Mouse (Mus musculus): ENCODE measurements around the gene Slc16a14. TPM values are rescaled to one million over a fixed set of nuclear protein-coding genes. Genes with fewer than 3 reads are reported as not detected.

Gene Slc16a14
- polyA plus RNA-seq, 1 experiment from 2014 or later: 0.12 TPM

- ATAC-seq (ENCODE audit: insufficient number of reproducible peaks, insufficient read depth, low FRiP score, low read depth): no peak
- 99% methylated on average over 3 of the region's 3 CpGs for WGBS
These were observed 68.2 kb downstream of the Slc16a14 start for GRCm38 (mm10) chr1:84866706-84867230.

GRCm38 (mm10) chr1:84866231-84866630 is 68.7 kb downstream of the Slc16a14 start:
- ATAC-seq (ENCODE audit: insufficient number of reproducible peaks, insufficient read depth, low FRiP score, low read depth): no peak
- WGBS: 86% methylated on average over 6 of the region's 6 CpGs
- H3K36me3 ChIP-seq (ENCODE audit: control insufficient read depth, insufficient read depth, low read length): no peaks in the 10 kb centered on the region
- no peaks in the 10 kb centered on the region for H3K27me3 ChIP-seq (ENCODE audit: control insufficient read depth, insufficient read depth, low read length)
- no peak overlapping the region for H3K4me3 ChIP-seq (ENCODE audit: control insufficient read depth in 1 of 2, insufficient read depth in 1 of 2, low read depth in 1 of 2, low read length in 2 of 2)
- H3K9ac ChIP-seq (ENCODE audit: low read length): no peak overlapping the region
- no peaks in the 10 kb centered on the region for H3K9me3 ChIP-seq (ENCODE audit: control insufficient read depth, low read length)
- no peak overlapping the region for H3K4me2 ChIP-seq (ENCODE audit: low read length)
- H3K27ac ChIP-seq (replicated peaks in 1 of 2; ENCODE audit: control insufficient read depth in 1 of 2, insufficient read depth in 1 of 2, low read depth in 2 of 2, low read length in 2 of 2): no peak overlapping the region
- peaks cover 4% of the 10 kb centered on the region in 2 experiments; a peak in 2 of 4 replicates for H3K4me1 ChIP-seq (ENCODE audit: control insufficient read depth in 2 of 2, insufficient read depth in 2 of 2, low read length in 2 of 2)

More at GRCm38 (mm10) chr1:84866706-84867230, 68.2 kb downstream of the Slc16a14 start:
- no peak overlapping the region for H3K9ac ChIP-seq (ENCODE audit: low read length)
- H3K4me2 ChIP-seq (ENCODE audit: low read length): no peak overlapping the region
- no peak overlapping the region for H3K27ac ChIP-seq (replicated peaks in 1 of 2; ENCODE audit: control insufficient read depth in 1 of 2, insufficient read depth in 1 of 2, low read depth in 2 of 2, low read length in 2 of 2)
- no peaks in the 10 kb centered on the region for H3K27me3 ChIP-seq (ENCODE audit: control insufficient read depth, insufficient read depth, low read length)
- H3K36me3 ChIP-seq (ENCODE audit: control insufficient read depth, insufficient read depth, low read length): no peaks in the 10 kb centered on the region
- H3K4me3 ChIP-seq (ENCODE audit: control insufficient read depth in 1 of 2, insufficient read depth in 1 of 2, low read depth in 1 of 2, low read length in 2 of 2): no peak overlapping the region
- peaks cover 4% of the 10 kb centered on the region in 2 experiments; a peak in 2 of 4 replicates for H3K4me1 ChIP-seq (ENCODE audit: control insufficient read depth in 2 of 2, insufficient read depth in 2 of 2, low read length in 2 of 2)
- H3K9me3 ChIP-seq (ENCODE audit: control insufficient read depth, low read length): no peaks in the 10 kb centered on the region

- H3K4me2 ChIP-seq (ENCODE audit: low read length): no peak overlapping the region
- no peaks in the 10 kb centered on the region for H3K36me3 ChIP-seq (ENCODE audit: control insufficient read depth, insufficient read depth, low read length)
- WGBS: 43% methylated on average over 2 of the region's 2 CpGs
- H3K9ac ChIP-seq (ENCODE audit: low read length): no peak overlapping the region
- H3K9me3 ChIP-seq (ENCODE audit: control insufficient read depth, low read length): no peaks in the 10 kb centered on the region
- peaks cover 4 to 9% of the 10 kb centered on the region in 2 experiments; a peak in 2 of 4 replicates for H3K4me1 ChIP-seq (ENCODE audit: control insufficient read depth in 2 of 2, insufficient read depth in 2 of 2, low read length in 2 of 2)
- H3K4me3 ChIP-seq (ENCODE audit: control insufficient read depth in 1 of 2, insufficient read depth in 1 of 2, low read depth in 1 of 2, low read length in 2 of 2): no peak overlapping the region
- H3K27ac ChIP-seq (replicated peaks in 1 of 2; ENCODE audit: control insufficient read depth in 1 of 2, insufficient read depth in 1 of 2, low read depth in 2 of 2, low read length in 2 of 2): 0 out of 4 replicates have a peak overlapping the region, but pooled peaks of 1 of the 2 experiments have one; percentile 1
- no peak for ATAC-seq (ENCODE audit: insufficient number of reproducible peaks, insufficient read depth, low FRiP score, low read depth)
- no peaks in the 10 kb centered on the region for H3K27me3 ChIP-seq (ENCODE audit: control insufficient read depth, insufficient read depth, low read length)
These were observed 70.3 kb downstream of the Slc16a14 start for GRCm38 (mm10) chr1:84864645-84865044.

GRCm38 (mm10) chr1:84861255-84861630 is 73.7 kb downstream of the Slc16a14 start:
- no peaks in the 10 kb centered on the region for H3K36me3 ChIP-seq (ENCODE audit: control insufficient read depth, insufficient read depth, low read length)
- 56% methylated on average over 1 of the region's 1 CpGs for WGBS
- H3K9ac ChIP-seq (ENCODE audit: low read length): no peak overlapping the region
- no peak overlapping the region for H3K27ac ChIP-seq (replicated peaks in 1 of 2; ENCODE audit: control insufficient read depth in 1 of 2, insufficient read depth in 1 of 2, low read depth in 2 of 2, low read length in 2 of 2)
- H3K9me3 ChIP-seq (ENCODE audit: control insufficient read depth, low read length): no peaks in the 10 kb centered on the region
- no peaks in the 10 kb centered on the region for H3K27me3 ChIP-seq (ENCODE audit: control insufficient read depth, insufficient read depth, low read length)
- H3K4me3 ChIP-seq (ENCODE audit: control insufficient read depth in 1 of 2, insufficient read depth in 1 of 2, low read depth in 1 of 2, low read length in 2 of 2): no peak overlapping the region
- ATAC-seq (ENCODE audit: insufficient number of reproducible peaks, insufficient read depth, low FRiP score, low read depth): no peak
- peaks cover 4 to 9% of the 10 kb centered on the region in 2 experiments; a peak in 2 of 4 replicates for H3K4me1 ChIP-seq (ENCODE audit: control insufficient read depth in 2 of 2, insufficient read depth in 2 of 2, low read length in 2 of 2)
- H3K4me2 ChIP-seq (ENCODE audit: low read length): no peak overlapping the region

GRCm38 (mm10) chr1:84860360-84861254 is 74.3 kb downstream of the Slc16a14 start:
- Histone ChIP-seq H3K9ac (ENCODE audit: low read length) (no peak overlapping the region), H3K27ac (replicated peaks in 1 of 2; ENCODE audit: control insufficient read depth in 1 of 2, insufficient read depth in 1 of 2, low read depth in 2 of 2, low read length in 2 of 2) (no peak overlapping the region), H3K4me1 (ENCODE audit: control insufficient read depth in 2 of 2, insufficient read depth in 2 of 2, low read length in 2 of 2) (peaks cover 4 to 9% of the 10 kb centered on the region in 2 experiments; a peak in 2 of 4 replicates), H3K4me2 (ENCODE audit: low read length) (no peak overlapping the region), H3K9me3 (ENCODE audit: control insufficient read depth, low read length) (no peaks in the 10 kb centered on the region), H3K4me3 (ENCODE audit: control insufficient read depth in 1 of 2, insufficient read depth in 1 of 2, low read depth in 1 of 2, low read length in 2 of 2) (no peak overlapping the region), H3K36me3 (ENCODE audit: control insufficient read depth, insufficient read depth, low read length) (no peaks in the 10 kb centered on the region), H3K27me3 (ENCODE audit: control insufficient read depth, insufficient read depth, low read length) (no peaks in the 10 kb centered on the region)
- 58% methylated on average over 10 of the region's 10 CpGs for WGBS
- ATAC-seq (ENCODE audit: insufficient number of reproducible peaks, insufficient read depth, low FRiP score, low read depth): no peak

GRCm38 (mm10) chr1:84859597-84859996 is 75.3 kb downstream of the Slc16a14 start:
- peaks cover 3 to 7% of the 10 kb centered on the region in 2 experiments; a peak in 2 of 4 replicates for H3K4me1 ChIP-seq (ENCODE audit: control insufficient read depth in 2 of 2, insufficient read depth in 2 of 2, low read length in 2 of 2)
- no peaks in the 10 kb centered on the region for H3K27me3 ChIP-seq (ENCODE audit: control insufficient read depth, insufficient read depth, low read length)
- H3K36me3 ChIP-seq (ENCODE audit: control insufficient read depth, insufficient read depth, low read length): no peaks in the 10 kb centered on the region
- H3K9me3 ChIP-seq (ENCODE audit: control insufficient read depth, low read length): no peaks in the 10 kb centered on the region
- 89% methylated on average over 6 of the region's 6 CpGs for WGBS
- no peak overlapping the region for H3K4me3 ChIP-seq (ENCODE audit: control insufficient read depth in 1 of 2, insufficient read depth in 1 of 2, low read depth in 1 of 2, low read length in 2 of 2)
- ATAC-seq (ENCODE audit: insufficient number of reproducible peaks, insufficient read depth, low FRiP score, low read depth): no peak
- no peak overlapping the region for H3K27ac ChIP-seq (replicated peaks in 1 of 2; ENCODE audit: control insufficient read depth in 1 of 2, insufficient read depth in 1 of 2, low read depth in 2 of 2, low read length in 2 of 2)
- H3K9ac ChIP-seq (ENCODE audit: low read length): no peak overlapping the region
- no peak overlapping the region for H3K4me2 ChIP-seq (ENCODE audit: low read length)
